Mouse (Mus musculus) mammary gland, adult 2 months (tissue): ENCODE measurements around the gene Gm4175. TPM values are rescaled to one million over a fixed set of nuclear protein-coding genes. Genes with fewer than 3 reads are reported as not detected.

ENCODE experiments used
- polyA plus RNA-seq: library from polyadenylated mRNA; depleted of rRNA; stranded (reverse); fragments of >200 nt; gene quantifications from 2 replicates; pipeline ENCODE4 v1.2.3, GENCODE M21; 2012; ENCODE audit warnings: low replicate concordance; rRNA removed

Gene Gm4175
- not detected in 2 replicates for polyA plus RNA-seq

GRCm38 (mm10) chr7:21761375-21761774 lies at the start of gene Gm4175:
Gm4175 (minus strand) TSS chr7:21761475.

GRCm38 (mm10) chr7:21796628-21797027 lies 35.4 kb upstream of the Gm4175 start, which contains the start of gene Gm4177:
Gm4177 (minus strand) TSS chr7:21796728.

Other genes starting within 250 kb of the Gm4175 start
- gene Vmn1r130, start 249.7 kb downstream of the Gm4175 start, polyA plus RNA-seq = not detected in 2 replicates
- not detected in 2 replicates for gene Vmn1r131, start 215.4 kb downstream of the Gm4175 start, polyA plus RNA-seq
- not detected in 2 replicates for gene Vmn1r132, start 147.4 kb downstream of the Gm4175 start, polyA plus RNA-seq
- gene Gm4177, start 35.3 kb upstream of the Gm4175 start, polyA plus RNA-seq = not detected in 2 replicates
- not detected in 2 replicates for gene Vmn1r135, start 70.9 kb upstream of the Gm4175 start, polyA plus RNA-seq
- gene Gm5725, start 82.8 kb upstream of the Gm4175 start, polyA plus RNA-seq = not detected in 2 replicates
- not detected in 2 replicates for gene Gm5891, start 159.8 kb upstream of the Gm4175 start, polyA plus RNA-seq
- gene Vmn1r137, start 233.1 kb upstream of the Gm4175 start, polyA plus RNA-seq = not detected in 2 replicates